In the genomic region with DNA sequence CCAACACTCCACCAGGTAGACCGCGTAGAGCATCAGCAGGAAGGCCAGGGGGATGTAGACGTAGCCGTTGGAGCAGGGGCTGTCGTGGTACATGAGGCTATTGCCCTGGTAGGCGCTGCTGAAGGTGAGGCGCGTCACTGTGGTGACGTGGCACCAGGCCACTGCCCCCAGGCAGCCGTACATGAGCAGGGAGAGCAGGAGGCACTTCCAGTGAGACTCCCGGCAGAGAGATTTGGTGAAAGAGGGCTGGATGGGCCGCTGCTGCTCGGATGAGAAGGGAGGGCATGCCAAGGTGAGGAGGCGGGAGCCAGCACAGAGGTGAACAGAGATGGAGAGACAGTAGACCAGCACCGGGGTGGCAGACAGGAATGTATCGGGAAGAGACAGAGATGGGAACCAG, we compare ENCODE assay signal across 18 mouse cellular contexts. TPM values are rescaled to one million over a fixed set of nuclear protein-coding genes. Genes with fewer than 3 reads are reported as not detected.
DNase-seq lines count a peak whose midpoint lies in the region; ATAC-seq lines count a peak whose summit lies in the region.
"Had no signal": no experiment of that assay in that cellular context is flagged by ENCODE, and none has a peak within 500 bp of the region (broad histone marks: within the 10 kb centered on the region; RNA-seq: fewer than 3 reads in every experiment).

No protein-coding gene starts in this region.

- WGBS in forebrain, embryonic 16.5 days, result 79% methylated on average over 16 of the region's 16 CpGs
- 71% methylated on average over 16 of the region's 16 CpGs for WGBS in forebrain, embryonic 13.5 days
- WGBS in midbrain, embryonic 13.5 days, result 69% methylated on average over 16 of the region's 16 CpGs
- WGBS in midbrain, embryonic 11.5 days, result 62% methylated on average over 16 of the region's 16 CpGs
- 69% methylated on average over 16 of the region's 16 CpGs for WGBS in hindbrain, embryonic 16.5 days

- H3K4me3 ChIP-seq in forebrain, embryonic 16.5 days (replicated peaks; ENCODE audit: low read length), result no peak overlapping the region; the same call in 1 of the 2 replicates
- no peak overlapping the region; the same call in 1 of the 2 replicates for H3K4me3 ChIP-seq in forebrain, embryonic 13.5 days
- H3K4me3 ChIP-seq in midbrain, embryonic 13.5 days (replicated peaks), result no peak overlapping the region
- H3K4me3 ChIP-seq in midbrain, embryonic 11.5 days (ENCODE audit: low read depth, low read length), result no peak overlapping the region
- no peak overlapping the region for H3K4me3 ChIP-seq in hindbrain, embryonic 16.5 days (ENCODE audit: low read length)
- H3K4me3 ChIP-seq: heart, embryonic 13.5 days had no signal

- H3K4me2 ChIP-seq in forebrain, embryonic 16.5 days (ENCODE audit: low read length), result peak overlapping the region; percentile 75
- no peak overlapping the region for H3K4me2 ChIP-seq in forebrain, embryonic 13.5 days
- peak overlapping the region; percentile 7; the same call in 1 of the 2 replicates for H3K4me2 ChIP-seq in midbrain, embryonic 13.5 days (replicated peaks)
- H3K4me2 ChIP-seq in midbrain, embryonic 11.5 days, result no peak overlapping the region
- H3K4me2 ChIP-seq in hindbrain, embryonic 16.5 days (ENCODE audit: low read length), result peak overlapping the region; percentile 87; the same call in 1 of the 2 replicates
- H3K4me2 ChIP-seq: heart, embryonic 13.5 days had no signal

- H3K9me3 ChIP-seq in forebrain, embryonic 16.5 days (ENCODE audit: control insufficient read depth, low read length), result no peaks in the 10 kb centered on the region
- H3K9me3 ChIP-seq in forebrain, embryonic 13.5 days (replicated peaks), result no peaks in the 10 kb centered on the region
- no peaks in the 10 kb centered on the region for H3K9me3 ChIP-seq in midbrain, embryonic 13.5 days
- H3K9me3 ChIP-seq in midbrain, embryonic 11.5 days (ENCODE audit: control insufficient read depth, low read length), result no peaks in the 10 kb centered on the region
- no peaks in the 10 kb centered on the region for H3K9me3 ChIP-seq in hindbrain, embryonic 16.5 days (ENCODE audit: control insufficient read depth, low read length)
- H3K9me3 ChIP-seq: heart, embryonic 13.5 days had no signal

- no peak overlapping the region for H3K27ac ChIP-seq in forebrain, embryonic 16.5 days (ENCODE audit: low read length)
- no peak overlapping the region for H3K27ac ChIP-seq in forebrain, embryonic 13.5 days
- H3K27ac ChIP-seq in midbrain, embryonic 13.5 days, result no peak overlapping the region
- H3K27ac ChIP-seq in midbrain, embryonic 11.5 days (ENCODE audit: low read depth, low read length), result no peak overlapping the region
- H3K27ac ChIP-seq in hindbrain, embryonic 16.5 days (ENCODE audit: low read depth, low read length), result no peak overlapping the region
- H3K27ac ChIP-seq: heart, embryonic 13.5 days; liver, embryonic 14.5 days had no signal

- no peak for DNase-seq in midbrain, embryonic 11.5 days (ENCODE audit: low spot score, missing footprints)
- DNase-seq in cerebellum, adult 9-10 months, result peak; percentile 80
- no peak for DNase-seq in layer of hippocampus, adult 8-10 months (ENCODE audit: low spot score in 2 of 2)
- DNase-seq in thymus, adult 18-20 months, result no peak
- DNase-seq: adrenal gland, adult 2 months; embryo, embryonic 11 days; kidney, adult 8-10 months; kidney, postnatal 4 days; lung, postnatal 10 days; right cerebral cortex, postnatal 4 days had no signal

- peaks cover 12% of the 10 kb centered on the region for H3K36me3 ChIP-seq in forebrain, embryonic 16.5 days (ENCODE audit: control insufficient read depth, insufficient read depth)
- peaks cover 27% of the 10 kb centered on the region for H3K36me3 ChIP-seq in forebrain, embryonic 13.5 days (ENCODE audit: poor library complexity, severe bottlenecking)
- peaks cover 35% of the 10 kb centered on the region for H3K36me3 ChIP-seq in midbrain, embryonic 13.5 days
- no peaks in the 10 kb centered on the region; the same call in 1 of the 2 replicates for H3K36me3 ChIP-seq in midbrain, embryonic 11.5 days (ENCODE audit: control insufficient read depth, insufficient read depth, low read length)
- H3K36me3 ChIP-seq in hindbrain, embryonic 16.5 days (ENCODE audit: control insufficient read depth, insufficient read depth, low read length), result peaks cover 6% of the 10 kb centered on the region; the same call in 1 of the 2 replicates
- H3K36me3 ChIP-seq: heart, embryonic 13.5 days had no signal

- ATAC-seq in forebrain, embryonic 16.5 days, result no peak
- no peak for ATAC-seq in forebrain, embryonic 13.5 days
- no peak for ATAC-seq in midbrain, embryonic 13.5 days
- ATAC-seq in midbrain, embryonic 11.5 days (ENCODE audit: low FRiP score), result no peak
- ATAC-seq in hindbrain, embryonic 16.5 days, result no peak

- H3K4me1 ChIP-seq in forebrain, embryonic 16.5 days (replicated peaks; ENCODE audit: control insufficient read depth, insufficient read depth, low read length), result peaks cover 46% of the 10 kb centered on the region
- H3K4me1 ChIP-seq in forebrain, embryonic 13.5 days, result peaks cover 70% of the 10 kb centered on the region
- H3K4me1 ChIP-seq in midbrain, embryonic 13.5 days (replicated peaks), result peaks cover 70% of the 10 kb centered on the region
- peaks cover 34% of the 10 kb centered on the region for H3K4me1 ChIP-seq in midbrain, embryonic 11.5 days (ENCODE audit: control insufficient read depth, insufficient read depth, low read length)
- H3K4me1 ChIP-seq in hindbrain, embryonic 16.5 days (ENCODE audit: control insufficient read depth, insufficient read depth, low read depth, low read length), result peaks cover 38% of the 10 kb centered on the region

- no peak overlapping the region for H3K9ac ChIP-seq in forebrain, embryonic 16.5 days (replicated peaks; ENCODE audit: low read depth, low read length)
- H3K9ac ChIP-seq in forebrain, embryonic 13.5 days, result no peak overlapping the region
- peak overlapping the region; percentile 28; the same call in 1 of the 2 replicates for H3K9ac ChIP-seq in midbrain, embryonic 13.5 days (replicated peaks)
- H3K9ac ChIP-seq in midbrain, embryonic 11.5 days (ENCODE audit: low read length), result no peak overlapping the region
- H3K9ac ChIP-seq in hindbrain, embryonic 16.5 days (ENCODE audit: low read depth, low read length), result no peak overlapping the region
- H3K9ac ChIP-seq: heart, embryonic 13.5 days; liver, embryonic 14.5 days had no signal

- peaks cover 10% of the 10 kb centered on the region; the same call in 1 of the 2 replicates for H3K27me3 ChIP-seq in forebrain, embryonic 16.5 days (replicated peaks; ENCODE audit: control insufficient read depth, insufficient read depth, low read length)
- H3K27me3 ChIP-seq in forebrain, embryonic 13.5 days, result peaks cover 54% of the 10 kb centered on the region
- peaks cover 52% of the 10 kb centered on the region for H3K27me3 ChIP-seq in midbrain, embryonic 13.5 days
- H3K27me3 ChIP-seq in midbrain, embryonic 11.5 days (ENCODE audit: control insufficient read depth, insufficient read depth, low read length), result peaks cover 53% of the 10 kb centered on the region
- peaks cover 6% of the 10 kb centered on the region; the same call in 1 of the 2 replicates for H3K27me3 ChIP-seq in hindbrain, embryonic 16.5 days (replicated peaks; ENCODE audit: control insufficient read depth, insufficient read depth, low read length)

RNA-seq across cellular contexts. Expression of gene Tmem151b, which starts 2.5 kb away (rescaled TPM):
- polyA plus RNA-seq in forebrain, embryonic 16.5 days (2015; fragmentation: Nextera tagmentation; extraction: Ambion mirVana), result 37.4 and 41.3 TPM in 2 replicates
- polyA plus RNA-seq in forebrain, embryonic 13.5 days (2015; fragmentation: Nextera tagmentation; extraction: Ambion mirVana), result 23.1 and 26.2 TPM in 2 replicates
- 23.5 and 25.5 TPM in 2 replicates for polyA plus RNA-seq in midbrain, embryonic 13.5 days (2015; fragmentation: Nextera tagmentation; extraction: Ambion mirVana)
- polyA plus RNA-seq in midbrain, embryonic 11.5 days (2014; fragmentation: Nextera tagmentation; extraction: Ambion mirVana), result 5.1 and 6.2 TPM in 2 replicates
- polyA plus RNA-seq in hindbrain, embryonic 16.5 days (2015; fragmentation: Nextera tagmentation; extraction: Ambion mirVana), result 29.3 and 31.7 TPM in 2 replicates
- total RNA-seq in layer of hippocampus, adult 8-10 months (2022), result 100 to 1,000 TPM in 3 of 4 experiments, 10 to 100 TPM in 1; 91.5 to 121 (median 111) TPM

RNA-seq across cellular contexts. Expression of gene Nfkbie, which starts 8.6 kb away (rescaled TPM):
- polyA plus RNA-seq in forebrain, embryonic 16.5 days (2015; fragmentation: Nextera tagmentation; extraction: Ambion mirVana), result 3.9 and 5.0 TPM in 2 replicates
- polyA plus RNA-seq in forebrain, embryonic 13.5 days (2015; fragmentation: Nextera tagmentation; extraction: Ambion mirVana), result 5.1 TPM in 2 replicates
- 5.2 and 7.1 TPM in 2 replicates for polyA plus RNA-seq in midbrain, embryonic 13.5 days (2015; fragmentation: Nextera tagmentation; extraction: Ambion mirVana)
- polyA plus RNA-seq in midbrain, embryonic 11.5 days (2014; fragmentation: Nextera tagmentation; extraction: Ambion mirVana), result 7.8 and 9.0 TPM in 2 replicates
- polyA plus RNA-seq in hindbrain, embryonic 16.5 days (2015; fragmentation: Nextera tagmentation; extraction: Ambion mirVana), result 6.1 and 6.8 TPM in 2 replicates
- total RNA-seq in layer of hippocampus, adult 8-10 months (2022), result 1 to 10 TPM; 2.3 to 3.3 (median 2.7) TPM

RNA-seq across cellular contexts. Expression of gene Slc35b2, which starts 16.7 kb away (rescaled TPM):
- polyA plus RNA-seq in forebrain, embryonic 16.5 days (2015; fragmentation: Nextera tagmentation; extraction: Ambion mirVana), result 91.5 and 93.3 TPM in 2 replicates
- polyA plus RNA-seq in forebrain, embryonic 13.5 days (2015; fragmentation: Nextera tagmentation; extraction: Ambion mirVana), result 89.1 and 107 TPM in 2 replicates
- 89.2 and 95.3 TPM in 2 replicates for polyA plus RNA-seq in midbrain, embryonic 13.5 days (2015; fragmentation: Nextera tagmentation; extraction: Ambion mirVana)
- polyA plus RNA-seq in midbrain, embryonic 11.5 days (2014; fragmentation: Nextera tagmentation; extraction: Ambion mirVana), result 97.2 and 102 TPM in 2 replicates
- 96.2 and 101 TPM in 2 replicates for polyA plus RNA-seq in hindbrain, embryonic 16.5 days (2015; fragmentation: Nextera tagmentation; extraction: Ambion mirVana)
- total RNA-seq in layer of hippocampus, adult 8-10 months (2022), result 10 to 100 TPM; 26.6 to 35.6 (median 30.3) TPM

RNA-seq across cellular contexts. Expression of gene Tcte1, which starts 23.7 kb away (rescaled TPM):
- 4.7 and 4.8 TPM in 2 replicates for polyA plus RNA-seq in forebrain, embryonic 16.5 days (2015; fragmentation: Nextera tagmentation; extraction: Ambion mirVana)
- polyA plus RNA-seq in forebrain, embryonic 13.5 days (2015; fragmentation: Nextera tagmentation; extraction: Ambion mirVana), result 2.1 and 3.1 TPM in 2 replicates
- 2.6 and 2.7 TPM in 2 replicates for polyA plus RNA-seq in midbrain, embryonic 13.5 days (2015; fragmentation: Nextera tagmentation; extraction: Ambion mirVana)
- polyA plus RNA-seq in midbrain, embryonic 11.5 days (2014; fragmentation: Nextera tagmentation; extraction: Ambion mirVana), result 1.7 and 2.0 TPM in 2 replicates
- polyA plus RNA-seq in hindbrain, embryonic 16.5 days (2015; fragmentation: Nextera tagmentation; extraction: Ambion mirVana), result 6.1 and 6.3 TPM in 2 replicates
- total RNA-seq in layer of hippocampus, adult 8-10 months (2022), result 1 to 10 TPM in 3 of 4 experiments, under 1 TPM in 1; 0.92 to 1.3 (median 1.1) TPM
- total RNA-seq: adrenal gland, adult 2 months; gastrocnemius, postnatal 4 days; hematopoietic stem cell, adult 5-6 weeks had no signal
- polyA plus RNA-seq: adrenal gland, adult 2 months; liver, embryonic 14.5 days had no signal

RNA-seq across cellular contexts. Expression of gene Hsp90ab1, which starts 26.1 kb away (rescaled TPM):
- 1,528 and 1,563 TPM in 2 replicates for polyA plus RNA-seq in forebrain, embryonic 16.5 days (2015; fragmentation: Nextera tagmentation; extraction: Ambion mirVana)
- 1,763 and 1,849 TPM in 2 replicates for polyA plus RNA-seq in forebrain, embryonic 13.5 days (2015; fragmentation: Nextera tagmentation; extraction: Ambion mirVana)
- polyA plus RNA-seq in midbrain, embryonic 13.5 days (2015; fragmentation: Nextera tagmentation; extraction: Ambion mirVana), result 1,587 and 1,677 TPM in 2 replicates
- 1,614 and 1,690 TPM in 2 replicates for polyA plus RNA-seq in midbrain, embryonic 11.5 days (2014; fragmentation: Nextera tagmentation; extraction: Ambion mirVana)
- 1,542 and 1,571 TPM in 2 replicates for polyA plus RNA-seq in hindbrain, embryonic 16.5 days (2015; fragmentation: Nextera tagmentation; extraction: Ambion mirVana)
- total RNA-seq in layer of hippocampus, adult 8-10 months (2022), result 1,000 to 10,000 TPM; 1,566 to 2,023 (median 1,742) TPM

Comparison
In these comparisons a context has a peak if more than half of its experiments do, and no peak if none do; other contexts are left out.
1. H3K4me2 ChIP-seq: peak in forebrain, embryonic 16.5 days (single experiment), midbrain, embryonic 13.5 days (single experiment) and hindbrain, embryonic 16.5 days (single experiment); none in forebrain, embryonic 13.5 days (single experiment) and midbrain, embryonic 11.5 days (single experiment).